Mouse (Mus musculus) neural tube, embryonic 13.5 days (tissue): ENCODE measurements around the gene Fank1. TPM values are rescaled to one million over a fixed set of nuclear protein-coding genes. Genes with fewer than 3 reads are reported as not detected.

Experiments used
- ATAC-seq: fragments of 200-750 bp; cut with Nextera tagmentation; 2 replicates; pipeline ENCODE4 v1.8.0; 2017; ENCODE audit warnings: low read depth, mild to moderate bottlenecking, moderate TSS enrichment, moderate library complexity
- H3K27ac ChIP-seq: fragments of 300-500 bp; sonication (generic); replicated peaks from 2 replicates; pipeline ENCODE4 v1.5.1; 2015; ENCODE audit warnings: moderate library complexity, mild to moderate bottlenecking, inconsistent platforms
- H3K27me3 ChIP-seq: fragments of 300-500 bp; sonication (generic); 2 replicates; pipeline ENCODE4 v1.6.1; 2015; ENCODE audit warnings: mild to moderate bottlenecking, inconsistent platforms
- H3K36me3 ChIP-seq: fragments of 300-500 bp; sonication (generic); 2 replicates; pipeline ENCODE4 v1.6.1; 2015; ENCODE audit warnings: mild to moderate bottlenecking, inconsistent platforms
- H3K4me1 ChIP-seq: fragments of 300-500 bp; sonication (generic); replicated peaks from 2 replicates; pipeline ENCODE4 v1.6.1; 2015; ENCODE audit warnings: inconsistent platforms
- H3K4me2 ChIP-seq: fragments of 300-500 bp; sonication (generic); 2 replicates; pipeline ENCODE4 v1.6.1; 2015; ENCODE audit warnings: inconsistent platforms, mild to moderate bottlenecking, moderate library complexity
- H3K4me3 ChIP-seq: fragments of 300-500 bp; sonication (generic); 2 replicates; pipeline ENCODE4 v1.5.1; 2015; ENCODE audit warnings: mild to moderate bottlenecking, inconsistent platforms
- H3K9ac ChIP-seq: fragments of 300-500 bp; sonication (generic); 2 replicates; pipeline ENCODE4 v1.6.1; 2015; ENCODE audit warnings: moderate library complexity, mild to moderate bottlenecking, inconsistent platforms
- H3K9me3 ChIP-seq: fragments of 300-500 bp; sonication (generic); 2 replicates; pipeline ENCODE4 v1.6.1; 2016; ENCODE audit warnings: inconsistent platforms
- WGBS: fragments of 180-500 bp; shearing (Covaris S2); methylation state at CpG from one replicate; pipeline ENCODE4 v1.1.7; 2015; 5-methylcytosine and 5-hydroxymethylcytosine counted together
- polyA plus RNA-seq: library from polyadenylated mRNA; unstranded; fragments of >200 nt; fragmentation: Nextera tagmentation; extraction: Ambion mirVana; gene quantifications from 2 replicates; pipeline ENCODE4 v1.2.1, GENCODE M21; 2015

Gene Fank1
- polyA plus RNA-seq, 1 experiment from 2014 or later: 2.9 TPM

GRCm38 (mm10) chr7:133775179-133775578, 1.5 kb upstream of the Fank1 start:
- Histone ChIP-seq H3K4me1 (peaks cover 24% of the 10 kb centered on the region), H3K36me3 (no peaks in the 10 kb centered on the region), H3K9ac (peak overlapping the region; percentile 82; the same call in 1 of the 2 replicates), H3K4me2 (peak overlapping the region; percentile 89), H3K4me3 (peak overlapping the region; percentile 71), H3K9me3 (no peaks in the 10 kb centered on the region), H3K27me3 (no peaks in the 10 kb centered on the region), H3K27ac (no peak overlapping the region)
- 41% methylated on average over 5 of the region's 5 CpGs for WGBS
- no peak for ATAC-seq

- peak overlapping the region; percentile 71 for H3K4me3 ChIP-seq
- H3K4me2 ChIP-seq: peak overlapping the region; percentile 89
- peak; percentile 73 for ATAC-seq
- H3K4me1 ChIP-seq: peaks cover 24% of the 10 kb centered on the region
- H3K9ac ChIP-seq: peak overlapping the region; percentile 82
- H3K9me3 ChIP-seq: no peaks in the 10 kb centered on the region
- no peak overlapping the region for H3K27ac ChIP-seq
- H3K36me3 ChIP-seq: no peaks in the 10 kb centered on the region
- WGBS: 2% methylated on average over 36 of the region's 38 CpGs
- H3K27me3 ChIP-seq: no peaks in the 10 kb centered on the region
Measured at GRCm38 (mm10) chr7:133775796-133776625, 650 bp upstream of the Fank1 start.

GRCm38 (mm10) chr7:133781583-133781982, 4.9 kb downstream of the Fank1 start:
- Histone ChIP-seq H3K4me1 (no peaks in the 10 kb centered on the region), H3K9ac (no peak overlapping the region), H3K4me3 (no peak overlapping the region), H3K4me2 (no peak overlapping the region), H3K9me3 (no peaks in the 10 kb centered on the region), H3K27ac (no peak overlapping the region), H3K27me3 (no peaks in the 10 kb centered on the region), H3K36me3 (no peaks in the 10 kb centered on the region)
- no peak for ATAC-seq
- WGBS: 73% methylated on average over 6 of the region's 6 CpGs

- no peaks in the 10 kb centered on the region for H3K4me1 ChIP-seq
- whole genome bisulfite sequencing: 69% methylated on average over 6 of the region's 6 CpGs
- H3K4me3 ChIP-seq: no peak overlapping the region
- H3K4me2 ChIP-seq: no peak overlapping the region
- H3K9ac ChIP-seq: no peak overlapping the region
- no peaks in the 10 kb centered on the region for H3K36me3 ChIP-seq
- H3K27ac ChIP-seq: no peak overlapping the region
- no peaks in the 10 kb centered on the region for H3K27me3 ChIP-seq
- H3K9me3 ChIP-seq: no peaks in the 10 kb centered on the region
- no peak for ATAC-seq
Measured at GRCm38 (mm10) chr7:133781991-133782390, 5.3 kb downstream of the Fank1 start.

GRCm38 (mm10) chr7:133782717-133783435, 6.2 kb downstream of the Fank1 start, which contains the start of gene Dhx32:
Dhx32 (minus strand) TSS chr7:133782726.
- ATAC-seq: no peak
- Histone ChIP-seq H3K27me3 (no peaks in the 10 kb centered on the region), H3K4me2 (no peak within 1 kb of the TSS), H3K4me1 (no peaks in the 10 kb centered on the region), H3K4me3 (no peak within 1 kb of the TSS), H3K9me3 (no peaks in the 10 kb centered on the region), H3K36me3 (no peaks in the 10 kb centered on the region), H3K27ac (no peak within 1 kb of the TSS), H3K9ac (no peak within 1 kb of the TSS)
- WGBS: 19% methylated on average over 18 of the region's 18 CpGs

GRCm38 (mm10) chr7:133787571-133787970, 10.9 kb downstream of the Fank1 start:
- Histone ChIP-seq H3K9me3 (no peaks in the 10 kb centered on the region), H3K4me1 (no peaks in the 10 kb centered on the region), H3K36me3 (no peaks in the 10 kb centered on the region), H3K9ac (no peak overlapping the region), H3K27ac (no peak overlapping the region), H3K27me3 (no peaks in the 10 kb centered on the region), H3K4me2 (no peak overlapping the region), H3K4me3 (no peak overlapping the region)
- 88% methylated on average over 6 of the region's 6 CpGs for WGBS
- ATAC-seq: no peak

- H3K4me1 ChIP-seq: no peaks in the 10 kb centered on the region
- no peaks in the 10 kb centered on the region for H3K9me3 ChIP-seq
- H3K9ac ChIP-seq: no peak overlapping the region
- H3K4me3 ChIP-seq: no peak overlapping the region
- 72% methylated on average over 3 of the region's 3 CpGs for WGBS
- H3K4me2 ChIP-seq: no peak overlapping the region
- ATAC-seq: no peak
- H3K27ac ChIP-seq: no peak overlapping the region
- H3K36me3 ChIP-seq: no peaks in the 10 kb centered on the region
- no peaks in the 10 kb centered on the region for H3K27me3 ChIP-seq
Measured at GRCm38 (mm10) chr7:133788147-133788546, 11.5 kb downstream of the Fank1 start.

- Histone ChIP-seq H3K27ac (no peak overlapping the region), H3K27me3 (no peaks in the 10 kb centered on the region), H3K36me3 (no peaks in the 10 kb centered on the region), H3K9ac (no peak overlapping the region), H3K4me3 (no peak overlapping the region), H3K9me3 (no peaks in the 10 kb centered on the region), H3K4me2 (no peak overlapping the region), H3K4me1 (peaks cover 7% of the 10 kb centered on the region; the same call in 1 of the 2 replicates)
- WGBS: 90% methylated on average over 4 of the region's 4 CpGs
- ATAC-seq: no peak
Measured at GRCm38 (mm10) chr7:133790171-133790570, 13.5 kb downstream of the Fank1 start.

- H3K27me3 ChIP-seq: no peaks in the 10 kb centered on the region
- H3K9ac ChIP-seq: no peak overlapping the region
- ATAC-seq: no peak
- H3K36me3 ChIP-seq: no peaks in the 10 kb centered on the region
- H3K4me3 ChIP-seq: no peak overlapping the region
- peaks cover 7% of the 10 kb centered on the region; the same call in 1 of the 2 replicates for H3K4me1 ChIP-seq
- no peak overlapping the region for H3K27ac ChIP-seq
- no peak overlapping the region for H3K4me2 ChIP-seq
- 89% methylated on average over 4 of the region's 4 CpGs for WGBS
- H3K9me3 ChIP-seq: no peaks in the 10 kb centered on the region
Measured at GRCm38 (mm10) chr7:133790608-133791229, 14.1 kb downstream of the Fank1 start.

GRCm38 (mm10) chr7:133792771-133793170, 16.1 kb downstream of the Fank1 start:
- WGBS: 30% methylated on average over 1 of the region's 1 CpGs
- Histone ChIP-seq H3K9me3 (no peaks in the 10 kb centered on the region), H3K27me3 (no peaks in the 10 kb centered on the region), H3K27ac (no peak overlapping the region), H3K4me2 (no peak overlapping the region), H3K36me3 (no peaks in the 10 kb centered on the region), H3K4me3 (no peak overlapping the region), H3K9ac (no peak overlapping the region), H3K4me1 (peaks cover 7% of the 10 kb centered on the region; the same call in 1 of the 2 replicates)
- ATAC-seq: no peak

- Histone ChIP-seq H3K4me3 (no peak overlapping the region), H3K36me3 (no peaks in the 10 kb centered on the region), H3K4me1 (peaks cover 7% of the 10 kb centered on the region; the same call in 1 of the 2 replicates), H3K27me3 (no peaks in the 10 kb centered on the region), H3K9ac (no peak overlapping the region), H3K9me3 (no peaks in the 10 kb centered on the region), H3K27ac (no peak overlapping the region), H3K4me2 (no peak overlapping the region)
- WGBS: 62% methylated on average over 10 of the region's 10 CpGs
- ATAC-seq: no peak
Measured at GRCm38 (mm10) chr7:133793248-133794131, 16.8 kb downstream of the Fank1 start.
